Mouse (Mus musculus) lung, embryonic 14.5 days (tissue): ENCODE results near the gene Il15ra. TPM values are rescaled to one million over a fixed set of nuclear protein-coding genes. Genes with fewer than 3 reads are reported as not detected.

Source experiments
- ATAC-seq: fragments of 200-750 bp; cut with Nextera tagmentation; 2 replicates; pipeline ENCODE4 v1.8.0; 2017; ENCODE audit warnings: mild to moderate bottlenecking, moderate TSS enrichment, moderate library complexity; ENCODE audit not compliant: insufficient read depth
- DNase-seq: peaks from one replicate; pipeline ENCODE4 v3.0.0-alpha.2; 2015
- H3K27ac ChIP-seq: fragments of 300-500 bp; sonication (generic); 2 replicates; pipeline ENCODE4 v1.5.1; 2014; ENCODE audit warnings: low read depth, mild to moderate bottlenecking, moderate library complexity
- H3K27me3 ChIP-seq: fragments of 300-500 bp; sonication (generic); 2 replicates; pipeline ENCODE4 v1.6.1; 2014; ENCODE audit warnings: low read length, control low read depth; ENCODE audit not compliant: insufficient read depth
- H3K36me3 ChIP-seq: fragments of 300-500 bp; sonication (generic); 2 replicates; pipeline ENCODE4 v1.6.1; 2014; ENCODE audit warnings: control low read depth; ENCODE audit not compliant: insufficient read depth
- H3K4me1 ChIP-seq: fragments of 300-500 bp; sonication (generic); 2 replicates; pipeline ENCODE4 v1.6.1; 2014; ENCODE audit warnings: antibody characterized with exemption, control low read depth; ENCODE audit not compliant: insufficient read depth
- H3K4me2 ChIP-seq: fragments of 300-500 bp; sonication (generic); 2 replicates; pipeline ENCODE4 v1.6.1; 2014; ENCODE audit warnings: mild to moderate bottlenecking
- H3K4me3 ChIP-seq: fragments of 300-500 bp; sonication (generic); 2 replicates; pipeline ENCODE4 v1.5.1; 2014; ENCODE audit warnings: low read depth, low read length
- H3K9ac ChIP-seq: fragments of 300-500 bp; sonication (generic); 2 replicates; pipeline ENCODE4 v1.6.1; 2014
- H3K9me3 ChIP-seq: fragments of 300-500 bp; sonication (generic); 2 replicates; pipeline ENCODE4 v1.6.1; 2016; ENCODE audit warnings: low read depth, low read length, control low read depth
- CTCF ChIP-seq: IDR thresholded peaks from 2 replicates; pipeline ENCODE4 v1.5.1; 2016; ENCODE audit warnings: antibody characterized with exemption, low read depth
- WGBS: fragments of 180-500 bp; shearing (Covaris S2); extraction: QIAGEN DNeasy Blood & Tissue Kit; methylation state at CpG from one replicate; pipeline ENCODE4 v1.1.7; 2014; 5-methylcytosine and 5-hydroxymethylcytosine counted together
- polyA plus RNA-seq: library from polyadenylated mRNA; unstranded; fragments of >200 nt; fragmentation: Nextera tagmentation; extraction: Ambion mirVana; gene quantifications from 2 replicates; pipeline ENCODE4 v1.2.1, GENCODE M21; 2014

Il15ra gene
- polyA plus RNA-seq, 1 experiment from 2014 or later, result 1.6 TPM

GRCm38 (mm10) chr2:11664806-11665205 lies 40.3 kb upstream of the Il15ra start:
- H3K9me3 ChIP-seq, result no peaks in the 10 kb centered on the region
- ATAC-seq (no peak), DNase-seq (no peak)
- no peak for TF ChIP-seq CTCF
- H3K4me2 ChIP-seq, result no peak overlapping the region
- H3K27me3 ChIP-seq, result no peaks in the 10 kb centered on the region
- H3K27ac ChIP-seq, result no peak overlapping the region
- H3K4me3 ChIP-seq, result no peak overlapping the region
- H3K36me3 ChIP-seq, result no peaks in the 10 kb centered on the region
- no peaks in the 10 kb centered on the region for H3K4me1 ChIP-seq
- WGBS, result 76% methylated on average over 4 of the region's 4 CpGs
- no peak overlapping the region for H3K9ac ChIP-seq

GRCm38 (mm10) chr2:11665326-11665725 lies 39.8 kb upstream of the Il15ra start:
- Histone ChIP-seq H3K9me3 (no peaks in the 10 kb centered on the region), H3K4me1 (no peaks in the 10 kb centered on the region), H3K4me2 (no peak overlapping the region), H3K27me3 (no peaks in the 10 kb centered on the region), H3K27ac (no peak overlapping the region), H3K9ac (no peak overlapping the region), H3K36me3 (no peaks in the 10 kb centered on the region), H3K4me3 (no peak overlapping the region)
- 84% methylated on average over 3 of the region's 3 CpGs for WGBS
- no peak for TF ChIP-seq CTCF
- DNase-seq (no peak), ATAC-seq (no peak)

GRCm38 (mm10) chr2:11672144-11672543 lies 32.9 kb upstream of the Il15ra start:
- H3K4me2 ChIP-seq, result no peak overlapping the region
- peak; percentile 26; the same call in 1 of the 2 replicates for TF ChIP-seq CTCF
- no peaks in the 10 kb centered on the region for H3K9me3 ChIP-seq
- WGBS, result 17% methylated on average over 3 of the region's 3 CpGs
- no peaks in the 10 kb centered on the region for H3K27me3 ChIP-seq
- no peak overlapping the region for H3K4me3 ChIP-seq
- ATAC-seq, result no peak
- no peak overlapping the region for H3K9ac ChIP-seq
- H3K4me1 ChIP-seq, result no peaks in the 10 kb centered on the region
- DNase-seq, result peak; percentile 10
- H3K36me3 ChIP-seq, result no peaks in the 10 kb centered on the region
- no peak overlapping the region for H3K27ac ChIP-seq

- WGBS, result 25% methylated on average over 7 of the region's 7 CpGs
- no peak overlapping the region for H3K27ac ChIP-seq
- H3K9me3 ChIP-seq, result no peaks in the 10 kb centered on the region
- ATAC-seq (no peak), DNase-seq (peak; percentile 4)
- no peak overlapping the region for H3K4me3 ChIP-seq
- H3K9ac ChIP-seq, result no peak overlapping the region
- no peaks in the 10 kb centered on the region for H3K27me3 ChIP-seq
- no peak overlapping the region for H3K4me2 ChIP-seq
- H3K4me1 ChIP-seq, result no peaks in the 10 kb centered on the region
- TF ChIP-seq CTCF, result no peak
- H3K36me3 ChIP-seq, result no peaks in the 10 kb centered on the region
Observed at GRCm38 (mm10) chr2:11679626-11680025, 25.5 kb upstream of the Il15ra start.

DNA sequence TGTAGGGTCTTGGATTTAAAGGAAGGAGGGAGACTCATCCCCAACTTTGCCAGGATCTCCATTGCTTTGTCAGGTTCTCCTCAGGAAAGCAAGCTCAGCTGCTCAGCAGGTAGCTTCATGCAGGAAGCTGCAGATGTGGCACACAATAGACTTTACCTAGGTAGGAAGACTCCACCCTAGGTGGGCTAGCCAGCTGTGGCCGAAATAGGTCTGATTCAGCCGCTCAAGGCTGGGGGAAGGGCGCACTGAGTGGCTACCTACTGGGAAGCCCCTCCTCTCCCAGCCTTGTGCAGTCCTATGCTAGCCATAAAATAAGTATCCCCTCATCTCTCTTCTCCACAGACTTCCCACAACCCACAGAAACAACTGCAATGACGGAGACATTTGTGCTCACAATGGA lies 22.4 kb upstream of the Il15ra start:
- no peak for TF ChIP-seq CTCF
- no peaks in the 10 kb centered on the region for H3K4me1 ChIP-seq
- H3K27ac ChIP-seq, result no peak overlapping the region
- ATAC-seq (no peak), DNase-seq (no peak)
- 66% methylated on average over 4 of the region's 4 CpGs for WGBS
- no peak overlapping the region for H3K9ac ChIP-seq
- no peak overlapping the region for H3K4me3 ChIP-seq
- no peaks in the 10 kb centered on the region for H3K36me3 ChIP-seq
- no peaks in the 10 kb centered on the region for H3K9me3 ChIP-seq
- H3K27me3 ChIP-seq, result no peaks in the 10 kb centered on the region
- no peak overlapping the region for H3K4me2 ChIP-seq

DNA sequence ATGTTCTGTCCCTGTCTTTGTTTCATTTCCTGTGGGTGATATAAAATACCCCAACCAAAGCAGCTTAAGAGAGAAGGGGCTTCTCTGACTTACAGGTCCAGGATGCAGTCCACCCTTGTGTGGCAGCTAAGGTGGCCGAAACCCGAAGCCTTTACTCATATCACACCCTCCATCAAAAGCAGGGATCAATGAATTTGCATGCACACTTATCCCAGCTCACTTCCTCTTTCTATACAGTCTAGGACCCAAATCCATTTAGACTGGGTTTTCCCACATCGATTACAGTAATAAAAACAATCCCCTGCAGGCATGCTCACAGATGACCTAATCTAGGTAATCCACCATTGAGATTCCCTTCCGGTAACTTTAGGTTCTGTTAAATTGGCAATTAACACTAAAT lies 18.6 kb upstream of the Il15ra start:
- no peak overlapping the region for H3K4me3 ChIP-seq
- H3K27ac ChIP-seq, result no peak overlapping the region
- H3K9ac ChIP-seq, result no peak overlapping the region
- H3K4me1 ChIP-seq, result no peaks in the 10 kb centered on the region
- DNase-seq (no peak), ATAC-seq (no peak)
- TF ChIP-seq CTCF, result no peak
- no peaks in the 10 kb centered on the region for H3K9me3 ChIP-seq
- H3K27me3 ChIP-seq, result no peaks in the 10 kb centered on the region
- H3K4me2 ChIP-seq, result no peak overlapping the region
- H3K36me3 ChIP-seq, result no peaks in the 10 kb centered on the region
- 80% methylated on average over 4 of the region's 4 CpGs for WGBS

- Histone ChIP-seq H3K4me1 (no peaks in the 10 kb centered on the region), H3K27ac (no peak overlapping the region), H3K36me3 (no peaks in the 10 kb centered on the region), H3K4me3 (no peak overlapping the region), H3K4me2 (no peak overlapping the region), H3K9me3 (no peaks in the 10 kb centered on the region), H3K27me3 (no peaks in the 10 kb centered on the region), H3K9ac (no peak overlapping the region)
- DNase-seq (peak; percentile 83), ATAC-seq (peak; percentile 31; the same call in 1 of the 2 replicates)
- WGBS, result 14% methylated on average over 3 of the region's 3 CpGs
- TF ChIP-seq CTCF, result peak; percentile 56
Observed at GRCm38 (mm10) chr2:11687436-11687835, 17.7 kb upstream of the Il15ra start.
